8 mouse cellular contexts compared by ENCODE assay signal in the genomic region with DNA sequence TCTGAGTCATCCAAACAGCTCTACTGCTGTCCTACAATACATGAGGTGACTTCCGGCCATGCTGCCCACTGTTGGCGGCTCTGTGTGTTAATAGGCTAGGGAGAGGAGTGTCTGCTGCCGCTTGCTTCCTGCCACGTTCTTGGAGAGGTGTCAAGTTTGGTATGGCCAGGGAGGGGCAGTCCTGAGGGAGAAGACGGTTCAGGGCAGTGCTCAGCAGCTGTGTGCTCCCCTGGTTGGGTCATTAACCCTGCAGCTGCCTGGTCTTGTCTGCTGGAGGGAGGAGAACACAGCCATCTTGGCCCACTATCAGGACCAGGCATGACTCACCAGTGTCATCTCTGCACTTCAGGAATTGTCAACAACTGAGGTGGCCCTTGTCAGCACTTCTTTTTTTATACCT. TPM values are rescaled to one million over a fixed set of nuclear protein-coding genes. Genes with fewer than 3 reads are reported as not detected.
DNase-seq lines count a peak whose midpoint lies in the region; ATAC-seq and TF ChIP-seq lines count a peak whose summit lies in the region.
"Had no signal": no experiment of that assay in that cellular context is flagged by ENCODE, and none has a peak within 500 bp of the region (broad histone marks: within the 10 kb centered on the region; RNA-seq: fewer than 3 reads in every experiment).

No protein-coding gene starts in this region.

- no peak overlapping the region for H3K4me2 ChIP-seq in liver, embryonic 11.5 days
- no peak overlapping the region for H3K4me2 ChIP-seq in hindbrain, embryonic 13.5 days
- H3K4me2 ChIP-seq in forebrain, postnatal 0 days (ENCODE audit: low read depth), result no peak overlapping the region

- no peak overlapping the region for H3K27ac ChIP-seq in MEL (ENCODE audit: control insufficient read depth, low read depth, low read length)
- H3K27ac ChIP-seq in liver, embryonic 11.5 days (ENCODE audit: low read depth, low read length), result peak overlapping the region; percentile 49
- H3K27ac ChIP-seq in hindbrain, embryonic 13.5 days, result no peak overlapping the region
- H3K27ac ChIP-seq in forebrain, postnatal 0 days (ENCODE audit: low read depth, low read length), result no peak overlapping the region

- H3K4me3 ChIP-seq in MEL (ENCODE audit: control insufficient read depth in 1 of 2, insufficient read depth in 1 of 2, low read depth in 2 of 2, low read length in 2 of 2), result no peak overlapping the region
- H3K4me3 ChIP-seq in liver, embryonic 11.5 days (ENCODE audit: low read depth, low read length), result no peak overlapping the region
- H3K4me3 ChIP-seq in hindbrain, embryonic 13.5 days, result no peak overlapping the region
- no peak overlapping the region for H3K4me3 ChIP-seq in forebrain, postnatal 0 days (ENCODE audit: low read depth, low read length)

- peaks cover 0 to 10% of the 10 kb centered on the region in 2 experiments for H3K36me3 ChIP-seq in MEL (ENCODE audit: control insufficient read depth in 1 of 2, insufficient read depth in 2 of 2, low read length in 2 of 2)
- peaks cover 56% of the 10 kb centered on the region for H3K36me3 ChIP-seq in liver, embryonic 11.5 days (ENCODE audit: control insufficient read depth, insufficient read depth, low read length)
- peaks cover 97% of the 10 kb centered on the region for H3K36me3 ChIP-seq in hindbrain, embryonic 13.5 days
- H3K36me3 ChIP-seq in forebrain, postnatal 0 days (ENCODE audit: insufficient read depth), result peaks cover 76% of the 10 kb centered on the region

- WGBS in liver, embryonic 11.5 days, result 48% methylated on average over 5 of the region's 5 CpGs
- WGBS in hindbrain, embryonic 13.5 days, result 58% methylated on average over 5 of the region's 5 CpGs
- WGBS in forebrain, postnatal 0 days, result 57% methylated on average over 5 of the region's 5 CpGs

- no peaks in the 10 kb centered on the region for H3K27me3 ChIP-seq in MEL (ENCODE audit: control insufficient read depth in 1 of 2, insufficient read depth in 2 of 2, low read length in 2 of 2)
- H3K27me3 ChIP-seq in liver, embryonic 11.5 days (replicated peaks; ENCODE audit: control insufficient read depth, insufficient read depth, low read length), result no peaks in the 10 kb centered on the region
- no peaks in the 10 kb centered on the region for H3K27me3 ChIP-seq in hindbrain, embryonic 13.5 days
- H3K27me3 ChIP-seq in forebrain, postnatal 0 days (ENCODE audit: insufficient read depth, low read length), result no peaks in the 10 kb centered on the region

- H3K9ac ChIP-seq in MEL (ENCODE audit: control insufficient read depth, low read depth, low read length, poor library complexity, severe bottlenecking), result no peak overlapping the region
- no peak overlapping the region for H3K9ac ChIP-seq in liver, embryonic 11.5 days (ENCODE audit: low read depth, low read length)
- H3K9ac ChIP-seq in hindbrain, embryonic 13.5 days, result no peak overlapping the region
- no peak overlapping the region for H3K9ac ChIP-seq in forebrain, postnatal 0 days

- peak; percentile 94 for DNase-seq in heart, adult 11 months
- no peak for DNase-seq in heart, postnatal 25 days (ENCODE audit: low spot score)
- DNase-seq in 3134 (ENCODE audit: extremely low read depth, insufficient read length, low spot score) (peak; percentile 49), MEL (ENCODE audit: low read depth, low spot score) (no peak)
- DNase-seq in liver, embryonic 11.5 days (ENCODE audit: low spot score), result no peak
- no peak for DNase-seq in forebrain, postnatal 0 days

- TF ChIP-seq POLR2A in MEL (IDR thresholded peaks at IDR 0.05; ENCODE audit: control insufficient read depth in 1 of 2, insufficient read depth in 1 of 2, low read depth in 1 of 2, low read length in 2 of 2, poor library complexity in 1 of 2), result no peak

- intact Hi-C loops in heart, postnatal 25 days (cut with DNase I), result no loop called here

- peak; percentile 46; the same call in 1 of the 2 replicates for ATAC-seq in liver, embryonic 11.5 days (replicated peaks; ENCODE audit: low FRiP score)
- no peak; the same call in 1 of the 2 replicates for ATAC-seq in hindbrain, embryonic 13.5 days (ENCODE audit: low FRiP score)
- ATAC-seq in forebrain, postnatal 0 days, result no peak

- no peaks in the 10 kb centered on the region for H3K9me3 ChIP-seq in MEL (replicated peaks; ENCODE audit: insufficient read depth, low read length)
- no peaks in the 10 kb centered on the region for H3K9me3 ChIP-seq in liver, embryonic 11.5 days (ENCODE audit: control insufficient read depth, low read length)
- H3K9me3 ChIP-seq in hindbrain, embryonic 13.5 days, result no peaks in the 10 kb centered on the region
- H3K9me3 ChIP-seq in forebrain, postnatal 0 days (ENCODE audit: low read length), result no peaks in the 10 kb centered on the region
- H3K9me3 ChIP-seq: G1E had no signal

- H3K4me1 ChIP-seq in MEL (ENCODE audit: control insufficient read depth in 1 of 2, insufficient read depth in 2 of 2, low read length in 2 of 2), result peaks cover 3 to 14% of the 10 kb centered on the region in 2 experiments; a peak in 3 of 4 replicates
- peaks cover under 1% of the 10 kb centered on the region for H3K4me1 ChIP-seq in liver, embryonic 11.5 days (replicated peaks; ENCODE audit: control insufficient read depth, insufficient read depth, low read length)
- peaks cover 1% of the 10 kb centered on the region; the same call in 1 of the 2 replicates for H3K4me1 ChIP-seq in hindbrain, embryonic 13.5 days (replicated peaks)
- H3K4me1 ChIP-seq in forebrain, postnatal 0 days (ENCODE audit: insufficient read depth), result no peaks in the 10 kb centered on the region

- H3K79me2 ChIP-seq in MEL (ENCODE audit: control insufficient read depth, insufficient read depth, low read length, poor library complexity), result peaks cover 2% of the 10 kb centered on the region; the same call in 1 of the 2 replicates

- no peak for TF ChIP-seq EP300 in MEL (IDR thresholded peaks at IDR 0.05; ENCODE audit: low read depth in 1 of 2, low read length in 2 of 2)

- TF ChIP-seq RAD21 in MEL (IDR thresholded peaks at IDR 0.05; ENCODE audit: low read depth, low read length), result no peak

- no peak for TF ChIP-seq CTCF in MEL (IDR thresholded peaks at IDR 0.05 in 2 of 3, conservative IDR thresholded peaks at IDR 0.05 in 1 of 3; ENCODE audit: control insufficient read depth in 1 of 3, insufficient read depth in 1 of 3, low read depth in 2 of 3, low read length in 3 of 3, poor library complexity in 1 of 3, severe bottlenecking in 1 of 3)
- TF ChIP-seq CTCF in forebrain, postnatal 0 days (IDR thresholded peaks at IDR 0.05; ENCODE audit: low read depth), result no peak

RNA-seq across cellular contexts. Expression of gene Gtpbp2, which starts 7.5 kb away (rescaled TPM):
- 10 to 100 TPM; 67.5 to 70.6 TPM for total RNA-seq in heart, postnatal 25 days (2021)
- total RNA-seq in MEL (2012; rRNA removed), result 18.1 and 27.5 TPM in 2 replicates
- 10 to 100 TPM in 1 of 2 experiments, not detected in 1; 46.7 TPM for polyA plus RNA-seq in MEL (2012; ENCODE audit: insufficient read depth in 1 of 2, insufficient read length in 2 of 2, low read depth in 1 of 2, low replicate concordance in 2 of 2, missing spikeins in 1 of 2)
- polyA plus RNA-seq in liver, embryonic 11.5 days (2014; fragmentation: Nextera tagmentation; extraction: Ambion mirVana), result 26.1 and 31.1 TPM in 2 replicates
- polyA plus RNA-seq in hindbrain, embryonic 13.5 days (2015; fragmentation: Nextera tagmentation; extraction: Ambion mirVana), result 44.9 and 47.2 TPM in 2 replicates
- 79.0 and 91.8 TPM in 2 replicates for total RNA-seq in forebrain, postnatal 0 days (2014; rRNA removed)
- polyA plus RNA-seq in forebrain, postnatal 0 days (2015; fragmentation: Nextera tagmentation; extraction: Ambion mirVana), result 14.8 and 19.8 TPM in 2 replicates

RNA-seq across cellular contexts. Expression of gene Mad2l1bp, which starts 15.0 kb away (rescaled TPM):
- total RNA-seq in heart, postnatal 25 days (2021), result 10 to 100 TPM; 17.2 to 22.4 TPM
- 14.1 and 14.8 TPM in 2 replicates for total RNA-seq in MEL (2012; rRNA removed)
- 10 to 100 TPM in 1 of 2 experiments, not detected in 1; 23.1 TPM for polyA plus RNA-seq in MEL (2012; ENCODE audit: insufficient read depth in 1 of 2, insufficient read length in 2 of 2, low read depth in 1 of 2, low replicate concordance in 2 of 2, missing spikeins in 1 of 2)
- polyA plus RNA-seq in liver, embryonic 11.5 days (2014; fragmentation: Nextera tagmentation; extraction: Ambion mirVana), result 37.2 and 41.2 TPM in 2 replicates
- 27.5 and 28.4 TPM in 2 replicates for polyA plus RNA-seq in hindbrain, embryonic 13.5 days (2015; fragmentation: Nextera tagmentation; extraction: Ambion mirVana)
- 11.6 and 14.1 TPM in 2 replicates for total RNA-seq in forebrain, postnatal 0 days (2014; rRNA removed)
- 21.7 and 24.6 TPM in 2 replicates for polyA plus RNA-seq in forebrain, postnatal 0 days (2015; fragmentation: Nextera tagmentation; extraction: Ambion mirVana)

RNA-seq across cellular contexts. Expression of gene Rsph9, which starts 24.3 kb away (rescaled TPM):
- 1 to 10 TPM; 1.1 to 1.2 TPM for total RNA-seq in heart, postnatal 25 days (2021)
- total RNA-seq in MEL (2012; rRNA removed), result not detected in 2 replicates
- under 1 TPM in 1 of 2 experiments, not detected in 1; 0.29 TPM for polyA plus RNA-seq in MEL (2012; ENCODE audit: insufficient read depth in 1 of 2, insufficient read length in 2 of 2, low read depth in 1 of 2, low replicate concordance in 2 of 2, missing spikeins in 1 of 2)
- polyA plus RNA-seq in liver, embryonic 11.5 days (2014; fragmentation: Nextera tagmentation; extraction: Ambion mirVana), result 2.0 TPM in 2 replicates
- 31.6 and 33.8 TPM in 2 replicates for polyA plus RNA-seq in hindbrain, embryonic 13.5 days (2015; fragmentation: Nextera tagmentation; extraction: Ambion mirVana)
- 63.7 and 94.6 TPM in 2 replicates for total RNA-seq in forebrain, postnatal 0 days (2014; rRNA removed)
- 87.0 and 101 TPM in 2 replicates for polyA plus RNA-seq in forebrain, postnatal 0 days (2015; fragmentation: Nextera tagmentation; extraction: Ambion mirVana)
- total RNA-seq: G1E had no signal
- polyA plus RNA-seq: G1E had no signal

RNA-seq across cellular contexts. Expression of gene Polh, which starts 34.1 kb away (rescaled TPM):
- 1 to 10 TPM; 8.6 to 9.4 TPM for total RNA-seq in heart, postnatal 25 days (2021)
- total RNA-seq in MEL (2012; rRNA removed), result 28.4 and 30.8 TPM in 2 replicates
- polyA plus RNA-seq in MEL (2012; ENCODE audit: insufficient read depth in 1 of 2, insufficient read length in 2 of 2, low read depth in 1 of 2, low replicate concordance in 2 of 2, missing spikeins in 1 of 2), result 10 to 100 TPM in 1 of 2 experiments, not detected in 1; 22.2 TPM
- polyA plus RNA-seq in liver, embryonic 11.5 days (2014; fragmentation: Nextera tagmentation; extraction: Ambion mirVana), result 20.9 and 22.3 TPM in 2 replicates
- 8.7 and 9.0 TPM in 2 replicates for polyA plus RNA-seq in hindbrain, embryonic 13.5 days (2015; fragmentation: Nextera tagmentation; extraction: Ambion mirVana)
- 9.6 and 11.7 TPM in 2 replicates for total RNA-seq in forebrain, postnatal 0 days (2014; rRNA removed)
- polyA plus RNA-seq in forebrain, postnatal 0 days (2015; fragmentation: Nextera tagmentation; extraction: Ambion mirVana), result 3.1 and 4.7 TPM in 2 replicates

RNA-seq across cellular contexts. Expression of gene Xpo5, which starts 34.3 kb away (rescaled TPM):
- 10 to 100 TPM; 19.6 to 21.3 TPM for total RNA-seq in heart, postnatal 25 days (2021)
- 79.0 and 82.7 TPM in 2 replicates for total RNA-seq in MEL (2012; rRNA removed)
- polyA plus RNA-seq in MEL (2012; ENCODE audit: insufficient read depth in 1 of 2, insufficient read length in 2 of 2, low read depth in 1 of 2, low replicate concordance in 2 of 2, missing spikeins in 1 of 2), result 10 to 100 TPM; 47.5 to 93.4 TPM
- 56.4 and 62.8 TPM in 2 replicates for polyA plus RNA-seq in liver, embryonic 11.5 days (2014; fragmentation: Nextera tagmentation; extraction: Ambion mirVana)
- 38.2 and 38.9 TPM in 2 replicates for polyA plus RNA-seq in hindbrain, embryonic 13.5 days (2015; fragmentation: Nextera tagmentation; extraction: Ambion mirVana)
- 52.6 and 61.5 TPM in 2 replicates for total RNA-seq in forebrain, postnatal 0 days (2014; rRNA removed)
- polyA plus RNA-seq in forebrain, postnatal 0 days (2015; fragmentation: Nextera tagmentation; extraction: Ambion mirVana), result 18.1 and 23.2 TPM in 2 replicates

Comparison
In these comparisons a context has a peak if more than half of its experiments do, and no peak if none do; other contexts are left out.
1. DNase-seq: peak in heart, adult 11 months (single experiment) and 3134 (single experiment); none in heart, postnatal 25 days (single experiment), MEL (single experiment), liver, embryonic 11.5 days (single experiment) and forebrain, postnatal 0 days (single experiment).
2. RNA of gene Rsph9, which starts 24.3 kb away (polyA plus RNA-seq): 87.0 to 101 TPM in forebrain, postnatal 0 days and 31.6 to 33.8 TPM in hindbrain, embryonic 13.5 days; 2.0 TPM in liver, embryonic 11.5 days and 0.29 TPM in MEL; every median in the first group is over 10 times any median in the second.